Mouse (Mus musculus) liver, embryonic 15.5 days (tissue): ENCODE results near the gene Zfp953. TPM values are rescaled to one million over a fixed set of nuclear protein-coding genes. Genes with fewer than 3 reads are reported as not detected.
"Not testable (repeated sequence)": the region's sequence is repeated elsewhere in the genome, so short reads cannot be mapped to it uniquely, and the experiment has no call there.

Experiments
- ATAC-seq: fragments of 200-750 bp; cut with Nextera tagmentation; 2 replicates; pipeline ENCODE4 v1.8.0; 2017; ENCODE audit warnings: moderate number of reproducible peaks, mild to moderate bottlenecking, moderate library complexity; ENCODE audit not compliant: insufficient read depth
- H3K27ac ChIP-seq: fragments of 300-500 bp; sonication (generic); replicated peaks from 2 replicates; pipeline ENCODE4 v1.5.1; 2015; ENCODE audit warnings: mild to moderate bottlenecking, inconsistent platforms
- H3K27me3 ChIP-seq: fragments of 300-500 bp; sonication (generic); 2 replicates; pipeline ENCODE4 v1.6.1; 2015; ENCODE audit warnings: mild to moderate bottlenecking, inconsistent platforms
- H3K36me3 ChIP-seq: fragments of 300-500 bp; sonication (generic); replicated peaks from 2 replicates; pipeline ENCODE4 v1.6.1; 2015; ENCODE audit warnings: moderate library complexity, mild to moderate bottlenecking, inconsistent platforms
- H3K4me1 ChIP-seq: fragments of 300-500 bp; sonication (generic); replicated peaks from 2 replicates; pipeline ENCODE4 v1.6.1; 2015; ENCODE audit warnings: inconsistent platforms
- H3K4me2 ChIP-seq: fragments of 300-500 bp; sonication (generic); 2 replicates; pipeline ENCODE4 v1.6.1; 2015; ENCODE audit warnings: moderate library complexity, mild to moderate bottlenecking, inconsistent platforms
- H3K4me3 ChIP-seq: fragments of 300-500 bp; sonication (generic); replicated peaks from 2 replicates; pipeline ENCODE4 v1.5.1; 2015; ENCODE audit warnings: mild to moderate bottlenecking, inconsistent platforms
- H3K9ac ChIP-seq: fragments of 300-500 bp; sonication (generic); 2 replicates; pipeline ENCODE4 v1.6.1; 2015; ENCODE audit warnings: moderate library complexity, mild to moderate bottlenecking, inconsistent platforms
- H3K9me3 ChIP-seq: fragments of 300-500 bp; sonication (generic); replicated peaks from 2 replicates; pipeline ENCODE4 v1.6.1; 2016; ENCODE audit warnings: inconsistent platforms
- WGBS: fragments of 180-500 bp; shearing (Covaris S2); methylation state at CpG from one replicate; pipeline ENCODE4 v1.1.7; 2015; ENCODE audit warnings: mixed read lengths; ENCODE audit not compliant: insufficient replicate concordance; 5-methylcytosine and 5-hydroxymethylcytosine counted together
- polyA plus RNA-seq: library from polyadenylated mRNA; unstranded; fragments of >200 nt; fragmentation: Nextera tagmentation; extraction: Ambion mirVana; gene quantifications from 2 replicates; pipeline ENCODE4 v1.2.1, GENCODE M21; 2015

Gene Zfp953
- 0.50 and 0.58 TPM in 2 replicates for polyA plus RNA-seq

DNA sequence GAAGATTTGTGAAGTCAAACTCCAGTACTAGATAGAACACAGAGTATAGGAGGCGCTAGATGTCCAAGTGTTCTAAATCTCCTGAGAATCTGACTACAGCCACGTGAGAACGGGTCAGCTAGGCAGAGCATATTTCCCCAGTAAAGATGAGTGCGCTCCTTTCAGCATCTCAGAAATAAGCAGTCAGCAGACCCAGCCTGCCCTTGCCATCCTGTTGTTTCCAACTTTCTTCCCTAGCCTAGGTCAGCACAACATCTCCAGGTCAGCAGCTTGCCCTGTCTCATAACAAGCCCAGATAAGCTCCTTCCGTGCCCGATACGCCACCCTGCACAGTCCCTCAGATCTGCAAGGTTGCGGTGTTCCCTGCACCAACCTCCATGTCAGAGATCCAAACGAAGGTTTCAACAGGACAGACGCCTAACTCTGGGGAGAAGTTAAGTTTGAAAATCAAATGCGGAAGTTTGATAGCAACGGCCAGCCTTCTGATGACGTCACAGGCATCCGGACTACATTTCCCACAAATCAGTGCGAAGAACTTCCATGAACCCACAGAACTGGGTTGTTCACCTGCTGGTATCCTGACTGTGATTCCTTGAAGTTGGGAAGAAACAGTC is at the start of gene Zfp953, which contains the start of gene Gm28044:
Zfp953 (minus strand) TSS at position 475 of the 614 bp plus-strand sequence.
Gm28044 (minus strand) TSS at position 406 of the 614 bp plus-strand sequence.
- Histone ChIP-seq H3K4me3 (peak within 1 kb of the TSS; percentile 82), H3K36me3 (no peaks in the 10 kb centered on the region), H3K27me3 (no peaks in the 10 kb centered on the region), H3K9ac (peak within 1 kb of the TSS; percentile 74), H3K4me2 (peak within 1 kb of the TSS; percentile 76), H3K9me3 (no peaks in the 10 kb centered on the region), H3K4me1 (peaks cover 15% of the 10 kb centered on the region), H3K27ac (peak within 1 kb of the TSS; percentile 81)
- ATAC-seq, result peak; percentile 84
- 0% methylated on average over 15 of the region's 15 CpGs for WGBS

DNA sequence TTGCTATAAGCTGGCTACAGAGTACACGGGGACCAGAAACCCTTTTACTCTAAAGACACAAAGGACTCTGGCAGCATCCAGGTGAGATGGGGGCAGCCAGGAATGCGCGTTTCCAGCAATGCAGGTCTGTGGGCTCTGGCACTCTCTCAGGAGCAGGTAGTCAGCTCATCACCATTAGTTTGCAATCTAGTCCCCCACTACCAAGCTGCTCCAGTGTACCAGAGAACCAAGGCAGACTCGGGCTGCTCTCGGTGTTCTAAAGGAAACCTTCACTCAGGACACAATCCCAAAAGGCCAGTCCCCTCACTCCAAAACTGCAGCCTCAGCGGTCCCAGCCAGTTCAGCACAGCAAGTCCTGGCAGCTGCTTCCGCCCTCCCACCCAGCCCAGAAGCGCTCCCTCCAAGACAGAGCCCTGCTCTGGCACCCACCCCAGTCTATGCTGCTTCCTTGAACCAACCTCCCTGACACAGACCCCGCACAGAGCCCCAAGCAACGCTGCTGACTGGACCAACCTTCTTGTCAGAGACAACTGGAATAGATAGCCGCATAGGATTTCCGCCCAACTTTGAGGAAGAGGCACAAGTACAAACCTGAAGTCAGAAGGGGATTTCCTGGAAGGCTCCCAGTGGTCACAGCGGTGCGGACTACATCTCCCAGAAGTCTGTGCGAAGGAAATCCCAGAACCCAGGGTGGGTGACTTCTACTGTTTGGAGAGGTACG is 38.9 kb upstream of the Zfp953 start, which contains the start of gene Zfp429:
Zfp429 (minus strand) TSS at position 637 of the 721 bp plus-strand sequence.
- peak within 1 kb of the TSS; percentile 71 for H3K4me2 ChIP-seq
- not testable (repeated sequence) for H3K9me3 ChIP-seq, H3K36me3 ChIP-seq, H3K4me1 ChIP-seq, H3K27me3 ChIP-seq, H3K27ac ChIP-seq
- peak within 1 kb of the TSS; percentile 65 for H3K4me3 ChIP-seq
- ATAC-seq, result peak; percentile 88
- WGBS, result 4% methylated on average over 16 of the region's 16 CpGs
- H3K9ac ChIP-seq, result peak within 1 kb of the TSS; percentile 43; the same call in 1 of the 2 replicates

DNA sequence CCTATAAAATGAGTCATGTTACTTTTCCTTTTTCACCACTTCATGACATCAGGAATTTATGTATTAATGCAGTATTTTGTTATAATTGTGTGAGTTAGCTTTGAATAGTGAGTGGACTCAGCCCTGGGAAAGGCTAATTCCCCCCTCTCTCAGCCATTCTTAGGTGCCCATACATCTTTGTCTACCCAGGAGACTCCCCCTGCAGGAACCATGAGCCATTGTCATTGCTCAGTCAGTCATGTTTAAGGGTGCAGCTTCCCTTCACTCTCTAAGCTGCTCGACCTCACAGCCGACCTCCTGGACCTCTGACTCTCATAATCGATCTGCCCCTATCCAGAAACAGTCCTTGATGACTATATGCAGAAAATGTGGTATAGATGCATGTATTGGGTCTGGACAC is 15.8 kb upstream of the Zfp953 start:
- H3K4me3 ChIP-seq, H3K4me2 ChIP-seq, H3K9ac ChIP-seq, H3K27ac ChIP-seq, H3K9me3 ChIP-seq, H3K36me3 ChIP-seq, H3K4me1 ChIP-seq, ATAC-seq, H3K27me3 ChIP-seq: not testable (repeated sequence)
- WGBS, result 40% methylated on average over 3 of the region's 3 CpGs

DNA sequence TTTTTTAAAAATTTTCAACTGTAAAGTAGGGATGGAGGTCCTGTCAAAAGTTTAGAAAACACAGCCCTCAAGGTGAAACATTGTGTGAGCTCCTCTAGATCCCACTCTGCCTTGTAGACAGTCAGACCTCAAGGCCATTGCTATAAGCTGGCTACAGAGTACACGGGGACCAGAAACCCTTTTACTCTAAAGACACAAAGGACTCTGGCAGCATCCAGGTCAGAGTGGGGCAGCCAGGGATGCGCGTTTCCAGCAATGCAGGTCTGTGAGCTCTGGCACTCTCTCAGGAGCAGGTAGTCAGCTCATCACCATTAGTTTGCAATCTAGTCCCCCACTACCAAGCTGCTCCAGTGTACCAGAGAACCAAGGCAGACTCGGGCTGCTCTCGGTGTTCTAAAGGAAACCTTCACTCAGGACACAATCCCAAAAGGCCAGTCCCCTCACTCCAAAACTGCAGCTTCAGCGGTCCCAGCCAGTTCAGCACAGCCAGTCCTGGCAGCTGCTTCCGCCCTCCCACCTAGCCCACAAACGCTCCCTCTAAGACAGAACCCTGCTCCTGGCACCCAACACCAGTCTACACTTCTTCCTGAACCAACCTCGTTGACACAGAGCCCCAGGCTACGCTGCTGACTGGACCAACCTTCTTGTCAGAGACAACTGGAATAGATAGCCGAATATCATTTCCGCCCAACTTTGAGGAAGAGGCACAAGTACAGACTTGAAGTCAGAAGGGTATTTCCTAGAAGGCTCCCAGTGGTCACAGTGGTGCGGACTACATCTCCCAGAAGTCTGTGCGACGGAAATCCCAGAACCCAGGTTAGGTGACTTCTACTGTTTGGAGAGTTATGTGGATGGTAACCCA is 14.9 kb upstream of the Zfp953 start, which contains the start of the genes Gm28041 and Zfp456:
Gm28041 (minus strand) TSS at position 684 of the 862 bp plus-strand sequence.
Zfp456 (minus strand) TSS at position 761 of the 862 bp plus-strand sequence.
- H3K27ac ChIP-seq, H3K27me3 ChIP-seq, H3K36me3 ChIP-seq, H3K9me3 ChIP-seq, H3K4me1 ChIP-seq: not testable (repeated sequence)
- peak within 1 kb of the TSS; percentile 52 for H3K4me3 ChIP-seq
- 0 out of 2 replicates have a peak within 1 kb of the TSS, but pooled peaks have one; percentile 6 for H3K9ac ChIP-seq
- 9% methylated on average over 14 of the region's 15 CpGs for WGBS
- peak within 1 kb of the TSS; percentile 61 for H3K4me2 ChIP-seq
- ATAC-seq, result peak; percentile 91

DNA sequence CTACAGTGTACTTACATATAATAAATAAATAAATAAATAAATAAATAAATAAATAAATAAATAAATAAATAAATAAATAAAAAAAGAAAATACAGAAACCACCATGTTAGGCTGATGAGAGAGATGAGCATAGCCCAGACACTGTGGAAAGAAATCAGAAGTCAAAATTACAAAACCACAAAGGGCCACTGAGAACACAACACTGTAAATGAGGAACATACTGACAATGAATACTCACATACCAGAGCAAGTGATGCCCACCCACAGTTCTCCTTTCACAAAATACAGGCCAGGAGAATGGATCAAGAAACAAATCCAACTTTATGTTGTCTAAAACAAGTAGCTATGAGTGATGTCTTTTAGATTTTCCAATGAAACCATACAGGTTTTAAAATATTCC is 8.6 kb downstream of the Zfp953 start:
- Histone ChIP-seq H3K9ac (no peak overlapping the region), H3K27me3 (no peaks in the 10 kb centered on the region), H3K9me3 (no peaks in the 10 kb centered on the region), H3K36me3 (no peaks in the 10 kb centered on the region), H3K27ac (no peak overlapping the region), H3K4me3 (no peak overlapping the region), H3K4me1 (no peaks in the 10 kb centered on the region), H3K4me2 (no peak overlapping the region)
- no peak for ATAC-seq

DNA sequence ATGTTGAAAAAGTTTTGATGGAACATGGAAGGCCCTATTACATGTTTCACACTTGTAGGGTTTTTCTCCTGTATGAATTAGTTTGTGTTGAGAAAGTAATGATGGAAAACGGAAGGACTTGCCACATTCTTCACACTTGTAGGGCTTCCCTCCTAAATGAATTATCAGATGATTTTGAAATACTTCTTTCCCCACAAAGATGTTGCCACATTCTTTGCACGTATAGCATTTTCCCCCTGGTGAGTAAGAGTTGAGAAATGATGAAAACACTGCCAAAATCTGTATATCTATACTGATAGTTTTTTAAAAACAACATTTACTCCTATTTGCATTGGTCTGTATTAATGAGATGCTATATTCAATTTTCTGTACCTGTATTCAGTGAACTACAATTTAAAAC is 17.0 kb downstream of the Zfp953 start:
- Histone ChIP-seq H3K4me3 (no peak overlapping the region), H3K9me3 (no peaks in the 10 kb centered on the region), H3K4me2 (no peak overlapping the region), H3K27me3 (no peaks in the 10 kb centered on the region), H3K36me3 (peaks cover 19% of the 10 kb centered on the region), H3K27ac (no peak overlapping the region), H3K9ac (no peak overlapping the region), H3K4me1 (no peaks in the 10 kb centered on the region)
- 64% methylated on average over 2 of the region's 2 CpGs for WGBS
- ATAC-seq, result no peak

DNA sequence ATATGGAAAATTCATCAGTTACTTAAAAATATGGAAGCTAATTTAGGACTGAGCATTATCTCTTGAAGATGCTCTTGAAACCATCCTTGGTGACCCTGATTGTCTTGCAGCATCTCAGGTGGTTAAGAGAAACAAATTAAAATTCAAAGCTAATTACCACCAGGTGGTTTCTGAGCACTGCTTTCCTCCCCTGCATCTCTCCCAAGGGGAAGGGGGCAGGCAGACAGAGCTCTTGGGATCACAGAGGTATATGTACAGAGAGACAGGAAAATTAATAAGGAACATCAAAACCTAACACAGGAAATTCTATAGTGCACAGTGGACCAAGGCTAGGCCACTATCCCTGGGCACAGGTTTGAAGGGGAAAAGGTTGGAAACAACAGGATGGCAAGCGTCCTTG is 27.5 kb downstream of the Zfp953 start:
- H3K27me3 ChIP-seq, result no peaks in the 10 kb centered on the region
- peak overlapping the region; percentile 84 for H3K4me2 ChIP-seq
- H3K9ac ChIP-seq, result peak overlapping the region; percentile 59
- H3K9me3 ChIP-seq, result no peaks in the 10 kb centered on the region
- 35% methylated on average over 1 of the region's 1 CpGs for WGBS
- 0 out of 2 replicates have a peak overlapping the region, but pooled peaks have one; percentile 57 for H3K27ac ChIP-seq
- ATAC-seq, result peak; percentile 20; the same call in 1 of the 2 replicates
- peak overlapping the region; percentile 68 for H3K4me3 ChIP-seq
- peaks cover 15% of the 10 kb centered on the region for H3K4me1 ChIP-seq
- no peaks in the 10 kb centered on the region for H3K36me3 ChIP-seq

DNA sequence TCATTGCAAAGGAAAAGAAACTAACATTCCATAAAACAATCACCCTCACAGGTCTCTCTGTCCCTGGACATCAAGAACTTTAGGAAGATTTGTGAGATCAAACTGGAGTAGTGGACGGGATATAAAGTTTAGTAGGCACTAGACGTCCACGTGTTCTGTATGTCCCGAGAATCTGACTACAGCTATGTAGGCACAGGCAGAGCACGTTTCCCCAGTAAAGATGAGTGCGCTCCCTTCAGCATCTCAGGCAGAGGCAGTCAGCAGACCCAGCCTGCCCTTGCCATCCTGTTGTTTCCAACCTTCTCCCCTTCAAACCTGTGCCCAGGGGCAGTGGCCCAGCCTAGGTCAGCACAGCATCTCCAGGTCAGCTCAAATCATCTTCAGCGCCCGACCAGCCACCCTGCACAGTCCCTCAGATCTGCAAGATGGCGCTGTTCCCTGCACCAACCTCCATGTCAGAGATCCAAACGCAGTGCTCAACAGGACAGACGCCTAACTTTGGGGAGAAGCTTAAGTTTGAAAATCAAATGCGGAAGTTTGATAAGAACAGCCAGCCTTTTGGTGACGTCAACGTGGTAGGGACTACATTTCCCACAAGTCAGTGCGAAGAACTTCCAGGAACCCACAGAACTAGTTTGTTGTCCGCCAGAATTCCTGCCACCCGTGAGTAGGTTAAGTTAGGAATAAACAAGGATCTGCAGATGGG is 28.2 kb downstream of the Zfp953 start, which contains the start of gene Zfp595:
Zfp595 (minus strand) TSS at position 552 of the 706 bp plus-strand sequence.
- H3K36me3 ChIP-seq, result no peaks in the 10 kb centered on the region
- WGBS, result 12% methylated on average over 17 of the region's 17 CpGs
- peak; percentile 88 for ATAC-seq

DNA sequence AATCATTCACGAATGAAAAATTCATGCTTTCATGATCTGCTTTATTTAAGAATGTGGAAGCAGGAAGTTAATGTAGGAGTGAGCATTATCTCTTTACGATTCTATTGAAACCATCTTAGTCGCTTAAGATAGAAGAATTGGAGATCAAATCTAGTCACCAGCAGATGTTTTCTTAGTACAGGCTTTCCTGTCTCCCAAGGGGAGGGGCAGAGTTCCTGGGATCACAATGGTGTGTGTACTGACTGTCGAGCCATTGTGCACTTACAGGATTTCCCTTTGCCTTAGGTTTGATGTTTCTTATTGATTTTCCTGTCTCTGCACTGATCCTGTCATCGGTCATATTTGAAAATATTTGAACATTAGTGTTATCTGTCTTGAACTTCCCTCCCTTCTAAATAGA is 53.7 kb downstream of the Zfp953 start:
- Histone ChIP-seq H3K4me2 (peak overlapping the region; percentile 87), H3K27ac (no peak overlapping the region), H3K36me3 (no peaks in the 10 kb centered on the region), H3K9me3 (no peaks in the 10 kb centered on the region), H3K9ac (peak overlapping the region; percentile 71; the same call in 1 of the 2 replicates), H3K27me3 (no peaks in the 10 kb centered on the region), H3K4me1 (peaks cover 9% of the 10 kb centered on the region), H3K4me3 (peak overlapping the region; percentile 68)
- 19% methylated on average over 5 of the region's 5 CpGs for WGBS
- ATAC-seq, result no peak

More for the DNA sequence above, 28.2 kb downstream of the Zfp953 start, which contains the start of gene Zfp595:
- H3K4me1 ChIP-seq, result peaks cover 15% of the 10 kb centered on the region
- peak within 1 kb of the TSS; percentile 59 for H3K9ac ChIP-seq
- no peaks in the 10 kb centered on the region for H3K9me3 ChIP-seq
- H3K4me2 ChIP-seq, result peak within 1 kb of the TSS; percentile 84
- peak within 1 kb of the TSS; percentile 76 for H3K27ac ChIP-seq
- no peaks in the 10 kb centered on the region for H3K27me3 ChIP-seq
- H3K4me3 ChIP-seq, result peak within 1 kb of the TSS; percentile 68
